8 mouse cellular contexts compared by ENCODE assay signal in the genomic region with DNA sequence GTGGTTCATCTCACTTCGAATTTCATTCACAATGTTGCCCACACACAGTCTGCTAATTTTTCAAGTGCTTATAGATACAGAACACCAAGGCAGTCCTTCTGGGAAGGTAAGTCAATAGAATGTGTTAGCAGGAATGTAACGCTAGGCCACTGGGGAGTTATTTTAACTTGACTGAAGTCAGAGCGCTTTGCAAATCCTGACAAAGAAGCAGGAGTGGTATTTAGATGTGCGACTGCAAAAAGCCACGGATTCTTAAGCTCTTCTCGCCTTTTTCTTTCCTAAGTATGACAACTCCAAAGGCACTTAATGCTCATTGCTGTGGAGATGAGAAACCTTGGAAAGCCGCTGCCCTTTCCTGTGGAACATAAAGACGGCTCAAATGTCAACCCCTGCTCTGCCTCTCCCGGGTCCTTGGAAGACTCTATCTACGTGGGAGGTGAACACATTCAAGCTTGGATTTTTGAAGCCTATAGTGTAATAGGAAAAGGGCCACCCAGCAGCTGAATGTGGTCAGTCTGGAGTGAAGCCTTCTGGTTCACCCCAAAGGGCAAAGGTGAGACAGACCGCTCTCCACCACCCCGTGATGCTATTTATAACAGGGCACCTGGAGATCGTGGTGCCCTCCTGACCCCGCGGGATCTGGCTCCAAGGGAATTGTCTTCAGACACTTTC. TPM values are rescaled to one million over a fixed set of nuclear protein-coding genes. Genes with fewer than 3 reads are reported as not detected.
DNase-seq lines count a peak whose midpoint lies in the region; ATAC-seq lines count a peak whose summit lies in the region.

No protein-coding gene starts in this region.

- WGBS in heart, embryonic 15.5 days: 9% methylated on average over 15 of the region's 15 CpGs
- 13% methylated on average over 15 of the region's 15 CpGs for WGBS in forebrain, embryonic 14.5 days
- 9% methylated on average over 15 of the region's 15 CpGs for WGBS in limb, embryonic 11.5 days

- H3K4me3 ChIP-seq in heart, embryonic 15.5 days: peak overlapping the region; percentile 84
- H3K4me3 ChIP-seq in forebrain, embryonic 14.5 days (ENCODE audit: low read depth, low read length): peak overlapping the region; percentile 67
- peak overlapping the region; percentile 60 for H3K4me3 ChIP-seq in limb, embryonic 11.5 days (ENCODE audit: low read depth, low read length)

- peak overlapping the region; percentile 76 for H3K27ac ChIP-seq in heart, embryonic 15.5 days
- H3K27ac ChIP-seq in forebrain, embryonic 14.5 days (ENCODE audit: low read depth, low read length): no peak overlapping the region
- no peak overlapping the region for H3K27ac ChIP-seq in limb, embryonic 11.5 days (replicated peaks; ENCODE audit: low read depth, low read length)

- ATAC-seq in heart, embryonic 15.5 days (replicated peaks; ENCODE audit: insufficient number of reproducible peaks, insufficient read depth, low FRiP score, low read depth): no peak; the same call in 1 of the 2 replicates
- ATAC-seq in forebrain, embryonic 14.5 days: peak; percentile 18
- peak; percentile 68 for ATAC-seq in limb, embryonic 11.5 days (ENCODE audit: insufficient number of reproducible peaks, low FRiP score, low TSS enrichment, low read depth)

- H3K9me3 ChIP-seq in heart, embryonic 15.5 days (replicated peaks): no peaks in the 10 kb centered on the region
- H3K9me3 ChIP-seq in forebrain, embryonic 14.5 days (replicated peaks; ENCODE audit: control insufficient read depth, low read length): no peaks in the 10 kb centered on the region
- H3K9me3 ChIP-seq in limb, embryonic 11.5 days (ENCODE audit: control insufficient read depth, low read length): no peaks in the 10 kb centered on the region

- H3K4me2 ChIP-seq in heart, embryonic 15.5 days: peak overlapping the region; percentile 91
- peak overlapping the region; percentile 99 for H3K4me2 ChIP-seq in forebrain, embryonic 14.5 days (ENCODE audit: low read length)
- H3K4me2 ChIP-seq in limb, embryonic 11.5 days (ENCODE audit: low read depth, severe bottlenecking): peak overlapping the region; percentile 96

- no peak for DNase-seq in heart, postnatal 4 days
- DNase-seq in MN1 (ENCODE audit: low spot score): peak; percentile 22
- peak; percentile 35 for DNase-seq in forebrain, embryonic 14.5 days (ENCODE audit: low spot score)
- no peak for DNase-seq in limb, embryonic 11.5 days (ENCODE audit: low spot score)
- DNase-seq in right cerebral cortex, adult 2 months (ENCODE audit: low spot score in 2 of 2): peak; percentile 48 to 59
- no peak for DNase-seq in urinary bladder, postnatal 36 days (ENCODE audit: low spot score in 2 of 2)
- DNase-seq in thymus, postnatal 14 days: no peak

- H3K9ac ChIP-seq in heart, embryonic 15.5 days: peak overlapping the region; percentile 88
- peak overlapping the region; percentile 80 for H3K9ac ChIP-seq in forebrain, embryonic 14.5 days (ENCODE audit: low read length)
- H3K9ac ChIP-seq in limb, embryonic 11.5 days (ENCODE audit: low read length): no peak overlapping the region

- no peaks in the 10 kb centered on the region for H3K36me3 ChIP-seq in heart, embryonic 15.5 days
- H3K36me3 ChIP-seq in forebrain, embryonic 14.5 days (ENCODE audit: control insufficient read depth, insufficient read depth, low read length): no peaks in the 10 kb centered on the region
- no peaks in the 10 kb centered on the region for H3K36me3 ChIP-seq in limb, embryonic 11.5 days (ENCODE audit: control insufficient read depth, insufficient read depth, low read length)

- peaks cover 10% of the 10 kb centered on the region; the same call in 1 of the 2 replicates for H3K4me1 ChIP-seq in heart, embryonic 15.5 days (replicated peaks)
- no peaks in the 10 kb centered on the region for H3K4me1 ChIP-seq in forebrain, embryonic 14.5 days (ENCODE audit: control insufficient read depth, insufficient read depth, low read length)
- H3K4me1 ChIP-seq in limb, embryonic 11.5 days (ENCODE audit: control insufficient read depth, insufficient read depth, low read length): 0 out of 2 replicates have a peak, but pooled peaks cover 3% of the 10 kb centered on the region

- no peaks in the 10 kb centered on the region for H3K27me3 ChIP-seq in heart, embryonic 15.5 days
- H3K27me3 ChIP-seq in forebrain, embryonic 14.5 days (replicated peaks; ENCODE audit: control insufficient read depth, insufficient read depth, low read length): no peaks in the 10 kb centered on the region
- H3K27me3 ChIP-seq in limb, embryonic 11.5 days (ENCODE audit: control insufficient read depth, insufficient read depth, low read length): no peaks in the 10 kb centered on the region

RNA-seq across cellular contexts. Expression of gene Grb14, which starts 3.0 kb away (rescaled TPM):
- 97.3 and 111 TPM in 2 replicates for polyA plus RNA-seq in heart, embryonic 15.5 days (2015; fragmentation: Nextera tagmentation; extraction: Ambion mirVana)
- total RNA-seq in heart, postnatal 4 days (2021): 100 to 1,000 TPM; 108 to 111 TPM
- 17.7 and 25.3 TPM in 2 replicates for polyA plus RNA-seq in forebrain, embryonic 14.5 days (2014; fragmentation: Nextera tagmentation; extraction: Ambion mirVana)
- 2.9 and 4.1 TPM in 2 replicates for polyA plus RNA-seq in limb, embryonic 11.5 days (2014; fragmentation: Nextera tagmentation; extraction: Ambion mirVana)

Comparison
In these comparisons a context has a peak if more than half of its experiments do, and no peak if none do; other contexts are left out.
1. DNase-seq: peak in MN1 (single experiment), forebrain, embryonic 14.5 days (single experiment) and right cerebral cortex, adult 2 months (2 of 2); none in heart, postnatal 4 days (single experiment), limb, embryonic 11.5 days (single experiment), urinary bladder, postnatal 36 days (0 of 2) and thymus, postnatal 14 days (single experiment).
2. Peak in every context shown above with its lines, with median percentiles within 50 percentile points of each other: H3K4me2 ChIP-seq and H3K4me3 ChIP-seq.